ENCODE assay signal across 10 mouse cellular contexts in genomic region chr7:67064627-67065305, GRCm38 (mm10).
DNase-seq lines count a peak whose midpoint lies in the region; ATAC-seq lines count a peak whose summit lies in the region.
"Had no signal": no experiment of that assay in that cellular context is flagged by ENCODE, and none has a peak within 500 bp of the region (broad histone marks: within the 10 kb centered on the region; RNA-seq: fewer than 3 reads in every experiment).

No protein-coding gene starts in this region.

- peak; percentile 22 for DNase-seq in kidney, adult 11 months
- peak; percentile 27 to 36 for DNase-seq in frontal cortex, postnatal 14 days (ENCODE audit: low spot score in 2 of 2)
- peak; percentile 54 to 77 for DNase-seq in layer of hippocampus, adult 18-20 months (ENCODE audit: low spot score in 2 of 2)
- no peak for DNase-seq in adrenal gland, adult 2 months
- no peak for DNase-seq in forebrain, embryonic 10.5 days (ENCODE audit: extremely low spot score, low spot score)
- DNase-seq: adrenal gland, postnatal 36 days had no signal

- ATAC-seq in kidney, embryonic 15.5 days (replicated peaks; ENCODE audit: low FRiP score) = no peak
- ATAC-seq in limb, embryonic 15.5 days (ENCODE audit: insufficient number of reproducible peaks, low FRiP score, low TSS enrichment, low read depth) = 0 out of 2 replicates have a peak, but pooled peaks have one; percentile 57
- ATAC-seq in midbrain, embryonic 16.5 days = no peak

- no peak overlapping the region for H3K4me2 ChIP-seq in kidney, embryonic 15.5 days
- no peak overlapping the region for H3K4me2 ChIP-seq in limb, embryonic 15.5 days
- H3K4me2 ChIP-seq in midbrain, embryonic 16.5 days (ENCODE audit: low read length) = no peak overlapping the region

- H3K9me3 ChIP-seq in kidney, embryonic 15.5 days (replicated peaks) = no peaks in the 10 kb centered on the region
- no peaks in the 10 kb centered on the region for H3K9me3 ChIP-seq in limb, embryonic 15.5 days
- H3K9me3 ChIP-seq in forebrain, embryonic 10.5 days = no peaks in the 10 kb centered on the region
- no peaks in the 10 kb centered on the region for H3K9me3 ChIP-seq in midbrain, embryonic 16.5 days (replicated peaks; ENCODE audit: control insufficient read depth, low read length, poor library complexity, severe bottlenecking)

- no peaks in the 10 kb centered on the region for H3K4me1 ChIP-seq in kidney, embryonic 15.5 days
- H3K4me1 ChIP-seq in limb, embryonic 15.5 days = peaks cover 21% of the 10 kb centered on the region
- H3K4me1 ChIP-seq in forebrain, embryonic 10.5 days = no peaks in the 10 kb centered on the region
- H3K4me1 ChIP-seq in midbrain, embryonic 16.5 days (ENCODE audit: control insufficient read depth, insufficient read depth, low read length) = no peaks in the 10 kb centered on the region

- WGBS in kidney, embryonic 15.5 days = 74% methylated on average over 10 of the region's 10 CpGs
- WGBS in limb, embryonic 15.5 days = 47% methylated on average over 10 of the region's 10 CpGs
- WGBS in forebrain, embryonic 10.5 days = 88% methylated on average over 10 of the region's 10 CpGs
- WGBS in midbrain, embryonic 16.5 days = 84% methylated on average over 10 of the region's 10 CpGs

- H3K27ac ChIP-seq in kidney, embryonic 15.5 days = no peak overlapping the region
- peak overlapping the region; percentile 67 for H3K27ac ChIP-seq in limb, embryonic 15.5 days
- no peak overlapping the region for H3K27ac ChIP-seq in forebrain, embryonic 10.5 days
- H3K27ac ChIP-seq in midbrain, embryonic 16.5 days (ENCODE audit: low read length) = no peak overlapping the region

- no peak overlapping the region for H3K4me3 ChIP-seq in kidney, embryonic 15.5 days (replicated peaks)
- no peak overlapping the region for H3K4me3 ChIP-seq in limb, embryonic 15.5 days
- no peak overlapping the region for H3K4me3 ChIP-seq in forebrain, embryonic 10.5 days
- H3K4me3 ChIP-seq in midbrain, embryonic 16.5 days (ENCODE audit: low read depth, low read length) = no peak overlapping the region
- H3K4me3 ChIP-seq: erythroblast, embryonic 14.5 days had no signal

- no peak overlapping the region for H3K9ac ChIP-seq in kidney, embryonic 15.5 days
- no peak overlapping the region for H3K9ac ChIP-seq in limb, embryonic 15.5 days
- no peak overlapping the region for H3K9ac ChIP-seq in midbrain, embryonic 16.5 days (ENCODE audit: low read depth, low read length)

- H3K27me3 ChIP-seq in kidney, embryonic 15.5 days = no peaks in the 10 kb centered on the region
- H3K27me3 ChIP-seq in limb, embryonic 15.5 days = no peaks in the 10 kb centered on the region
- no peaks in the 10 kb centered on the region for H3K27me3 ChIP-seq in forebrain, embryonic 10.5 days (ENCODE audit: poor library complexity, severe bottlenecking)
- H3K27me3 ChIP-seq in midbrain, embryonic 16.5 days (ENCODE audit: control insufficient read depth, insufficient read depth, low read depth, low read length) = no peaks in the 10 kb centered on the region

- H3K36me3 ChIP-seq in kidney, embryonic 15.5 days = no peaks in the 10 kb centered on the region
- no peaks in the 10 kb centered on the region for H3K36me3 ChIP-seq in limb, embryonic 15.5 days
- H3K36me3 ChIP-seq in forebrain, embryonic 10.5 days (replicated peaks) = no peaks in the 10 kb centered on the region
- H3K36me3 ChIP-seq in midbrain, embryonic 16.5 days (ENCODE audit: control insufficient read depth, insufficient read depth, low read length) = no peaks in the 10 kb centered on the region

Comparison
In these comparisons a context has a peak if more than half of its experiments do, and no peak if none do; other contexts are left out.
1. DNase-seq: peak in kidney, adult 11 months (single experiment), frontal cortex, postnatal 14 days (2 of 2) and layer of hippocampus, adult 18-20 months (2 of 2); none in adrenal gland, adult 2 months (single experiment) and forebrain, embryonic 10.5 days (single experiment).